In the genomic region with DNA sequence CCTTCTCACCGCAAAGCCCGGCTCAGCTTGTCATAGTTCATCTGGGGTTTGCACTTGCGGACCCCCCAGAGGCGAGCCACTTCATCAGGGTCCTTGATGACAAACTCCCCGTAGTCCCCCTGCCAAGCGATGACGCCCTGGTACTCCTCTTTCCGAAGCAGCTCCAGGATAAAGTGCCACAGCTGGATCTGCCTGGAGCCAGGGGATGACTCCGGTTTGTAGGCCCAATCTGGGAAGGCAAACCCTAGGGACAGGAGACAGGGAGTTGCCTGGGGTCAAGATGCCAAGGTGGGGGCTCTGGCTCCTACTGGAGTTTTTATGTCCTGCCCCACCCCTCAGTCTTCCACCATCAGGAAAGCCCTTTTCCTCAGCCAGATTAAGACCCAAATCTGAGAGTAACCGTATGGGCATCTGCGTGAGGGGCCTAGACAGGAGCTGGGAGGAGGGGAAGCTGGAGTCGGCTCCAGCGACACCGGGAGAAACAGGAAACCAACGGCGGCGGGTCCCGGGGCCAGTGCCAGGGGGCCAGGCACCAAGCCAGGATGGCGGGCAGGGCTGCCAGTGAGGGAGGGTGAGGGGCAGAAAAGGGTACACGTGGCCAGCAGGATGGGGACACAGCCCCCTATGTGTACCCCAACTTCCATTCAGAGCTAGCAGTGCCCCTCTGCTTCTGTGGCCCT, we compare ENCODE assay signal across 8 mouse cellular contexts. TPM values are rescaled to one million over a fixed set of nuclear protein-coding genes. Genes with fewer than 3 reads are reported as not detected.
DNase-seq lines count a peak whose midpoint lies in the region; ATAC-seq lines count a peak whose summit lies in the region.

No protein-coding gene starts in this region.

- no peaks in the 10 kb centered on the region for H3K27me3 ChIP-seq in embryonic facial prominence, embryonic 13.5 days
- H3K27me3 ChIP-seq in hindbrain, embryonic 12.5 days = no peaks in the 10 kb centered on the region

- WGBS in embryonic facial prominence, embryonic 13.5 days = 39% methylated on average over 20 of the region's 20 CpGs
- 66% methylated on average over 20 of the region's 20 CpGs for WGBS in hindbrain, embryonic 12.5 days

- DNase-seq in retina, postnatal 1 day = peak; percentile 43
- DNase-seq in retina, embryonic 14.5 days (ENCODE audit: low spot score) = no peak
- peak; percentile 80 to 81 for DNase-seq in layer of hippocampus, postnatal 36 days
- DNase-seq in lung, postnatal 4 days = peak; percentile 80 to 83
- no peak for DNase-seq in adipocyte (ENCODE audit: low spot score)

- H3K36me3 ChIP-seq in embryonic facial prominence, embryonic 13.5 days = peaks cover 47% of the 10 kb centered on the region
- H3K36me3 ChIP-seq in hindbrain, embryonic 12.5 days = peaks cover 15% of the 10 kb centered on the region

- no peaks in the 10 kb centered on the region for H3K9me3 ChIP-seq in embryonic facial prominence, embryonic 13.5 days
- no peaks in the 10 kb centered on the region for H3K9me3 ChIP-seq in hindbrain, embryonic 12.5 days (replicated peaks)

- H3K4me3 ChIP-seq in embryonic facial prominence, embryonic 13.5 days = peak overlapping the region; percentile 93
- H3K4me3 ChIP-seq in hindbrain, embryonic 12.5 days = peak overlapping the region; percentile 18

- peak overlapping the region; percentile 99 for H3K27ac ChIP-seq in embryonic facial prominence, embryonic 13.5 days
- H3K27ac ChIP-seq in hindbrain, embryonic 12.5 days = peak overlapping the region; percentile 91

- peaks cover 51% of the 10 kb centered on the region for H3K4me1 ChIP-seq in embryonic facial prominence, embryonic 13.5 days
- peaks cover 38% of the 10 kb centered on the region for H3K4me1 ChIP-seq in hindbrain, embryonic 12.5 days

- peak overlapping the region; percentile 98 for H3K9ac ChIP-seq in embryonic facial prominence, embryonic 13.5 days
- H3K9ac ChIP-seq in hindbrain, embryonic 12.5 days = peak overlapping the region; percentile 87; the same call in 1 of the 2 replicates

- H3K4me2 ChIP-seq in embryonic facial prominence, embryonic 13.5 days = peak overlapping the region; percentile 98
- H3K4me2 ChIP-seq in hindbrain, embryonic 12.5 days (replicated peaks) = peak overlapping the region; percentile 98

- ATAC-seq in embryonic facial prominence, embryonic 13.5 days (ENCODE audit: insufficient number of reproducible peaks, insufficient read depth, low FRiP score, low TSS enrichment, low read depth) = no peak
- no peak for ATAC-seq in hindbrain, embryonic 12.5 days (ENCODE audit: low FRiP score)
- ATAC-seq in inflammation-experienced regulatory T-cells, adult 6 months = no peak

RNA-seq across cellular contexts. Expression of a gene that starts 4.3 kb away (rescaled TPM):
- polyA plus RNA-seq in embryonic facial prominence, embryonic 13.5 days (2015; fragmentation: Nextera tagmentation; extraction: Ambion mirVana) = 22.2 and 25.3 TPM in 2 replicates
- 10.4 and 13.6 TPM in 2 replicates for polyA plus RNA-seq in hindbrain, embryonic 12.5 days (2016; fragmentation: Nextera tagmentation; extraction: Ambion mirVana)
- total RNA-seq in layer of hippocampus, postnatal 36 days (2021) = 10 to 100 TPM; 34.3 to 35.4 TPM
- under 1 TPM; 0.34 to 0.70 (median 0.38) TPM for polyA plus RNA-seq in inflammation-experienced regulatory T-cells, adult 6 months (2017; shearing (Covaris generic))

RNA-seq across cellular contexts. Expression of a gene that starts 8.6 kb away (rescaled TPM):
- 11.4 and 14.4 TPM in 2 replicates for polyA plus RNA-seq in embryonic facial prominence, embryonic 13.5 days (2015; fragmentation: Nextera tagmentation; extraction: Ambion mirVana)
- polyA plus RNA-seq in hindbrain, embryonic 12.5 days (2016; fragmentation: Nextera tagmentation; extraction: Ambion mirVana) = 17.2 and 19.6 TPM in 2 replicates
- 100 to 1,000 TPM; 195 to 201 TPM for total RNA-seq in layer of hippocampus, postnatal 36 days (2021)
- polyA plus RNA-seq in inflammation-experienced regulatory T-cells, adult 6 months (2017; shearing (Covaris generic)) = 10 to 100 TPM in 1 of 3 experiments, 1 to 10 TPM in 2; 8.5 to 13.3 (median 8.9) TPM

RNA-seq across cellular contexts. Expression of a gene that starts 21.3 kb away (rescaled TPM):
- polyA plus RNA-seq in embryonic facial prominence, embryonic 13.5 days (2015; fragmentation: Nextera tagmentation; extraction: Ambion mirVana) = 46.2 and 47.4 TPM in 2 replicates
- polyA plus RNA-seq in hindbrain, embryonic 12.5 days (2016; fragmentation: Nextera tagmentation; extraction: Ambion mirVana) = 41.1 and 42.4 TPM in 2 replicates
- total RNA-seq in layer of hippocampus, postnatal 36 days (2021) = 100 to 1,000 TPM; 173 to 213 TPM
- 10 to 100 TPM; 17.9 to 35.2 (median 21.6) TPM for polyA plus RNA-seq in inflammation-experienced regulatory T-cells, adult 6 months (2017; shearing (Covaris generic))

RNA-seq across cellular contexts. Expression of a gene that starts 25.0 kb away (rescaled TPM):
- polyA plus RNA-seq in embryonic facial prominence, embryonic 13.5 days (2015; fragmentation: Nextera tagmentation; extraction: Ambion mirVana) = 2.9 and 3.4 TPM in 2 replicates
- polyA plus RNA-seq in hindbrain, embryonic 12.5 days (2016; fragmentation: Nextera tagmentation; extraction: Ambion mirVana) = 2.3 and 2.9 TPM in 2 replicates
- 10 to 100 TPM; 11.6 to 12.5 TPM for total RNA-seq in layer of hippocampus, postnatal 36 days (2021)
- 1 to 10 TPM; 2.2 to 4.0 (median 2.5) TPM for polyA plus RNA-seq in inflammation-experienced regulatory T-cells, adult 6 months (2017; shearing (Covaris generic))

RNA-seq across cellular contexts. Expression of a gene that starts 25.8 kb away (rescaled TPM):
- 8.7 and 9.9 TPM in 2 replicates for polyA plus RNA-seq in embryonic facial prominence, embryonic 13.5 days (2015; fragmentation: Nextera tagmentation; extraction: Ambion mirVana)
- polyA plus RNA-seq in hindbrain, embryonic 12.5 days (2016; fragmentation: Nextera tagmentation; extraction: Ambion mirVana) = 11.9 and 13.9 TPM in 2 replicates
- total RNA-seq in layer of hippocampus, postnatal 36 days (2021) = 10 to 100 TPM; 26.1 to 28.0 TPM
- 10 to 100 TPM; 24.6 to 26.2 (median 25.0) TPM for polyA plus RNA-seq in inflammation-experienced regulatory T-cells, adult 6 months (2017; shearing (Covaris generic))

Comparison
In these comparisons a context has a peak if more than half of its experiments do, and no peak if none do; other contexts are left out.
1. DNase-seq: peak in retina, postnatal 1 day (single experiment), layer of hippocampus, postnatal 36 days (2 of 2) and lung, postnatal 4 days (2 of 2); none in retina, embryonic 14.5 days (single experiment) and adipocyte (single experiment).